Mouse (Mus musculus): ENCODE measurements at regions not wholly inside any gene's neighbourhood (a gene's known extent, or its start where the extent isn't known, plus 50 kb on each side); places are given as distances from the start of the nearest gene placed in this dataset.

DNA sequence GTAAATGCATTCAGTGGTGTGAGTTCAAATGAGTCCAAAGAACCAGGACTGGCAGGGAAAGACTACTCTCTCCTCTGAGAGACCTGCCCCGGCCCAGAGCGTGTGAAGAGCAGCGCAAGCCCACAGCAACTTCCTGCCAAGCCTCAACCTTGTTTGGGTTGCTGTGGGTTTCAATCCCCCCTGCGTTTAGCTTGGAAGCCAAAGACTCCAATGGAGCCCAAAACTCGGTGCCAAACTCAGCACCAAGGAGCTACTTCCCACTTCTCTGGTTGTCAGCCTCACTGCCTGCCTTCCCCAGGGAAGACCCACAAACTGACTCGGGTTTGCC lies 354.7 kb upstream of the Nfe2l3 start:
- TF ChIP-seq CTCF (IDR thresholded peaks at IDR 0.05), result no peak
- DNase-seq, result no peak
- 0 out of 2 replicates have a peak overlapping the region, but pooled peaks have one; percentile 10 for H3K27ac ChIP-seq
- H3K4me3 ChIP-seq, result no peak overlapping the region
- intact Hi-C loops (cut with DNase I), result no loop called here

DNA sequence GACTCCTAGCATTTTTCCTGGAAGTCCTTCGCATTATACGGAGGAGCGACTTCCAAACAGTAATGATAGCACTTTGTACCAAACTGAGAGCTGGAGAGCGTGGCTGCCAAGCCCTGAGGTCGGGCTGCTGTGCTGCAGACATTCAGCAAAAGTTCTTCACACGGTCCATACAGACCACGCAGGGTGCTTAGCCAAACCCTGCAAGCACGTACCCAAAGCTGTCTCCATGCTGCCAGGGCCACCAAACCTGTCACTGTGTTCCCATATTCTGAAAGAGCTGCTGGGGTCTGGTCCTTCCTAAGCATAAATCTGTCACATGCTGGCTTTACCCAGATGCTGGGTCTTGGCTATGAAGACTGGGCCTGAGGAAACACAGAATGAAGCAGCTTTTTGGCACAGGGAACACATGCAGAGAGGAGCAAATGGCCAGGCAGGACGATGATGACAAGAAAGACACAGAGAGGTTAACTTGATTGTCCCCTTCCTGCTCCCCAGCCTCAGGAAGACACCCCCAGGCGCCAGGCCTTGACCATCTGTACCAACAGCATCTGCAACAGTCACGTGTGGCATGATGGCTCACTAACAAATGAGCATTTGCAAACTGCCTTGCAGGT lies 354.0 kb upstream of the Nfe2l3 start:
- no peak for TF ChIP-seq CTCF (IDR thresholded peaks at IDR 0.05)
- H3K27ac ChIP-seq, result peak overlapping the region; percentile 10; the same call in 1 of the 2 replicates
- peak; percentile 38 for DNase-seq

DNA sequence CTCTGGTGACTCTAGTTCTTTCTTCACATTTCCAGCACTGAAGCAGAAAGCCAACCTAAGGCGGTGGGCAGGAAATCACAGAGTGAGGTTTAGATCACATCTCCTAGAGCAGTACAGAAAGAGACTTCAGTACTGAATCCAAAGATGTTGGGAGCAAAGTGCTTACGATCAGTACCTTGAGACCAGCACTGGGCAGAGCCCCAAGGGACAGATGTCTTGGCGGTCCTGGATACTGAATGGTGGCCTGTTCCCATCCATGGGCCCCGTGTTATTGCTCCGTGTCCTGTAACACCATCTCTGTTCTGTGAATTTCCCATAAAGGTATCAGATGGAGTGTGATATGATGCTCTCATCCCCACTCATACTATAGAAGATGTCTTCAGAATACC lies 353.5 kb upstream of the Nfe2l3 start:
- Histone ChIP-seq H3K4me3 (no peak overlapping the region), H3K27ac (peak overlapping the region; percentile 10; the same call in 1 of the 2 replicates)
- intact Hi-C loops (cut with DNase I), result no loop called here
- no peak for DNase-seq
- TF ChIP-seq CTCF (IDR thresholded peaks at IDR 0.05), result no peak

More for the DNA sequence above, 354.0 kb upstream of the Nfe2l3 start:
- no peak overlapping the region for H3K4me3 ChIP-seq
- intact Hi-C loops (cut with DNase I), result no loop called here

DNA sequence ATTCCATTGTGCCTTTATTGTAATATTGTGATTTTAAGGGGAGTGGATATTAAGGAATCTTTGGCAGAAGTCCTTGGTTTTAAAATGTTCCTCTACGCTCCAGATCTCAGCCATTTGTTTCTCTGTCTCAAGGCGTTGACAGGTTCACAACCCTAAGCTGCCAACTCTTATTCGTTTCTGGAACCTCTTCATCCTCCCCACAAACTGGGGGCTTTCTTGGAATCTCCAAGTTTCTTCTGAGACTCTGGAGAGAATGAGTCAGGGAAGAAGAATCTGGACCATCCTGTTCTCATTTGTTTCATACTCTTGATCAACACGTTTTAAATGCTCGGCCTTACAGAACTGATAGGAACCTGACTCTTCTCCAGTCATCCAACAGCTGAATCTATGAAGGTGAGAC lies 351.4 kb upstream of the Nfe2l3 start:
- intact Hi-C loops (cut with DNase I), result no loop called here
- no peak for DNase-seq
- TF ChIP-seq CTCF (IDR thresholded peaks at IDR 0.05), result no peak
- Histone ChIP-seq H3K27ac (peak overlapping the region; percentile 44), H3K4me3 (no peak overlapping the region)

DNA sequence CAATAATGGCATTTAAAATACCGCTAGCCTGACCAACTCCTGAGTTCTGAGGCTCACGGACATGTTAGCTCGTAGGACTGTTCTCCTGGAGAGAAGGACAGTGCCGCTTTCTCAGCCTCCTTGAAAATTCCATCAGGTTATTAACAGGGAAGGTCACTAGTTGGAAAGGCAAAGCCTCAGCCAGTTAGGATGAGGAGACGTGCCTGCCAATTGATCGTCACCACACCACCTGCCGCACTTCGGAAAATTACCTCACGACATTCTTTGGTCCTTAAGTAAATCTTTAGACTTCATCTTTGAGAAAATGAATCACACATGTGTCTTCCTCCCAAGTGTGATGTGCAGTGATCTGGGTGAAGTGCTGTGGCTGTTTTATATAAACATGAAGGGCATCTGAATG lies 347.8 kb upstream of the Nfe2l3 start:
- Histone ChIP-seq H3K4me3 (no peak overlapping the region), H3K27ac (no peak overlapping the region)
- no peak for DNase-seq
- intact Hi-C loops (cut with DNase I), result no loop called here
- no peak for TF ChIP-seq CTCF (IDR thresholded peaks at IDR 0.05)

DNA sequence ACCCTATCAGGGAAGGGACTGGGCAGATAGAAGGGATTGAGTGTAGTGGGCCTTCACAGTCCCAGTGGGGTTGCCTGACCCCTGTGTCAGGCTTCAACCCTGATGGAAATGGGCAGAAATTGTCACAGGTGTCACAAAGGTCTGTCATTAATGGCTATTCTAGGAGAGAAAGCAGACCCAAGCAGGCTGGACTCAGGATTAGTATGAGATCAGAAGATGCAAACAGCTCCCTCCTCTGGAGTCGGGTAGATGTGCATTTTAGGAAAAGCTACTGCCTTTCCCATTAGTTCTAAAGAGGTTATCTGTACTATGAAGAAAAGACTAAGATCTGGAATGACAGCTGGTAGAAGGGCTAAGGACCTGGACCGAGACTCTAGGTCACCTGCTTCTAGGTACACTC lies 346.9 kb upstream of the Nfe2l3 start:
- H3K4me3 ChIP-seq, result no peak overlapping the region
- no peak for DNase-seq
- intact Hi-C loops (cut with DNase I), result no loop called here
- no peak overlapping the region; the same call in 1 of the 2 replicates for H3K27ac ChIP-seq
- peak; percentile 35 for TF ChIP-seq CTCF (IDR thresholded peaks at IDR 0.05)

DNA sequence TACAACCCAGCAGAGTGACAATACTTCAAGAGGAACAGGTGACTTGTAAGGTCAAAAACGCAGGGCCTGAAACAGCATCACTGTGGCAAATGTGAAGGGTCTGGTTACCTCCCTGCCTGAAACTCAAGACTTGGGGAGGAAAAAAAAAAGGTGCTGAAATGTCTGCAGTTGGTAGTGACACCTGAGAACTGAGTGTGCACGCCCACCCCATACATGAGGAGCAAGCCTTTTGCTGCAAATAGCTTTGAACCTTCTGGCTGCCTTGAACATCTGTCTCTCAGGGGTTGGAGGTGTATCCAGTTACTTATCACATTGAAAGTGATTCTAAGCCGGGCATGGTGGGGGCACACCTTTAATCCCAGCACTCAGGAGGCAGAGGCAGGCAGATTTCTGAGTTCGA lies 346.1 kb upstream of the Nfe2l3 start:
- intact Hi-C loops (cut with DNase I), result no loop called here
- no peak for DNase-seq
- no peak overlapping the region for H3K27ac ChIP-seq
- H3K4me3 ChIP-seq, result no peak overlapping the region
- TF ChIP-seq CTCF (IDR thresholded peaks at IDR 0.05), result no peak

DNA sequence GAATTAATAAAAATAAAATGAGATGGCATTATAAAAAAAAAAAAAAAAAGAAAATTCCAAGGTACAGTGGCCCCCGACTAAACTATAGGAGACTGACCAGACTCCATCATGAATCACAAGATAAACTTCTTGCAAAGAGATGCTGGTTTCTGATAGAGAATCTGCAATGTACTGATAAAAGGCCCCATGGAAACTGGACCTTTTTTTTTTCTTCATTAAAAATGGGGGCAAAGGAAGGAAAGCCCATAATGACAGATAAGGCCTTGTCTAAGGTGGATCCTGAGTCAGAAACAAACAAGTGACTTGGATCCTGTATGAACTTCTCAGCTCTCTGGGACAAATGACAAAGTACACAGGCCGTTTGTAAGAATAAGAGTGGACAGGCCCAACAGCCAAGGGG lies 344.7 kb upstream of the Nfe2l3 start:
- no peak for DNase-seq
- Histone ChIP-seq H3K4me3 (no peak overlapping the region), H3K27ac (no peak overlapping the region)
- no peak for TF ChIP-seq CTCF (IDR thresholded peaks at IDR 0.05)
- intact Hi-C loops (cut with DNase I), result no loop called here

DNA sequence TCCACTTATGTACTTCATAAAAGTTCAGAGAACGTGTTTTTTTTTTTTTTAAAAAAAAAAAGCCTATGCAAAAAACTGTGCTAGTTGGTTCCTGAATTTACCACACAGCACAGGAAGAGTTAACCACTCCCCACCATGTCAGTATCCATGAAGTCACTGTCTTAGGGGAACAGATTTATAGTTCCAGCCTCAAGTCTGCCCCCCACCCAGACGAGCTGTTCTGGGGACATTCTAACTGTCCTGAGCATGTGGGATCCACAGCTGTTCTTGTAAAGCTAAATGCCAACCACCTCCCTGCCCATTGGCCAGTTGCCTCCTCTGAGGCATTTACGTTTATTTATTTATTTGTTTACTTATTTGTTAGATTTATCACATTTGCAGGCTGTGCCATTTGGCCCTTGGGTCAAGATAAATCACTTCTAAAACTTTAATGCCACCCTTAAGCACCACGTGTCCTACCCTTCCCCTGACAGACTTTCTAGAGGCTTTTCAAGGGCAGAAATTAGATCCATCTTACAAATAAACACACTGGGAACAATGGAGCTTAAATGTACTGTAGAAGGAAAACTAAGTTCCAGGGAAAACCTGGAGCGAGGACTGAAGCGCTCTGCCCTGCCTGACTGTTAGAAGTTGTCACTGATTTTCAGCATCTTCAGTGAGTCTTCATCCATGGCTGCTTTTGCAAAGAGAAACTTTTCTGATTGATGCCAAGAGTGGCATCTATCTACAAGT lies 343.7 kb upstream of the Nfe2l3 start:
- intact Hi-C loops (cut with DNase I), result no loop called here
- no peak for DNase-seq
- no peak for TF ChIP-seq CTCF (IDR thresholded peaks at IDR 0.05)
- Histone ChIP-seq H3K27ac (no peak overlapping the region), H3K4me3 (no peak overlapping the region)

DNA sequence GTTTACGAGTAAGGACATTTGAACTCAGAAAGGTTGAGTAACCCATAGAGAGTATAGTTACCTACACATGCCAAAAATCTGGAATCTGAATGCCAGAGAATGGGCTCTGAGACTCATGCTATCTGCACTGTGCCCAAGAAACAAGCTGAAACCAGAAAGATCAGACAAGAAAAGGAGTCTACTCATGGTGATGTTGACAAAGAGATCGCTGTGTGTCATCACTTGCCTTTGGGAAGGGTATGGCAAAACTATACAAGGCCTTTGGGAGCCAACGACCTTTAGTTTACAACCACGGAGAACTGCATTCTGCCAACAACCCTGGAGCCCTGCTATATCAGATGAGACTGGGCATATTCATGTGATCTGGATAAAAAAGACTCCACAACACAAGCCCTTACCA lies 339.3 kb upstream of the Nfe2l3 start:
- no peak for DNase-seq
- intact Hi-C loops (cut with DNase I), result no loop called here
- Histone ChIP-seq H3K27ac (no peak overlapping the region), H3K4me3 (no peak overlapping the region)
- TF ChIP-seq CTCF (IDR thresholded peaks at IDR 0.05), result no peak

DNA sequence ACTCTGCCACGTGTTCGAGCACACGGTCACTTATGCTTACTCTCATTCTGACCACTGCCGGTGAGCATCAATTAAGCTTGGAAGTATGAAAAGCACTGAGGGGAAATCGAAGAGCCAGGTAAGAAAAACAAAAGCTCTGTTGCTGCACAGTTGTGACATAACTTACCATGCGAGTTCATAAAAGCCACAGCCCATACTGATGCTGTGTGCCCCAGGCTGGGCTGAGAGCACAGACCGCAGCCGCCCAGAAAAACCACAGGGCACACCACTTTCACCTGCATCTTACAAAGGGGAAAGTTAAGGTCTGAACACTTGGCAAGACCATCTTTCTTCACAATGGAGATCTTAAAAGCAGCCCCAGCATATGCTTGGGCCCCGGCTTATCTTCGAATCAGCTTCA lies 338.2 kb upstream of the Nfe2l3 start:
- no peak for DNase-seq
- Histone ChIP-seq H3K4me3 (no peak overlapping the region), H3K27ac (no peak overlapping the region)
- no peak for TF ChIP-seq CTCF (IDR thresholded peaks at IDR 0.05)
- intact Hi-C loops (cut with DNase I), result no loop called here

DNA sequence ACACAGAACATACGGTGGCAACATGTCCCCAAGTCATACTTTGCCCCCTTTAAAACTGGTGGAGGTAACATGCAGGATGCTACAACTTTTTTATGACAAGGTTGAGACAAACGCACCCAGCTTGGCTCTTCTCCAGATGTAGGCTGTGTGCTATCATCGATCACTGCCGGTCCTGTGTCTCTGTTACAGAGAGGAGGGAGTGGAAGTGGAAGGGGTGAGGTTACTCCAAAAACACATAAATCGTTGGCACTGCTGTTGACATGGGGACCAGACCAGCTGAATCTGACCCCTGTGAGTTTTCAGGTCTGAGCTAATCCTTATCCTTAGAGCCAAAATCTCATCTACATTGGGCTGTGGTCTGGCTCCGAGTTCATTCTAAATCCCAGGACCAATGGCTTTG lies 335.0 kb upstream of the Nfe2l3 start:
- Histone ChIP-seq H3K27ac (no peak overlapping the region), H3K4me3 (no peak overlapping the region)
- no peak for TF ChIP-seq CTCF (IDR thresholded peaks at IDR 0.05)
- DNase-seq, result no peak
- intact Hi-C loops (cut with DNase I), result no loop called here

DNA sequence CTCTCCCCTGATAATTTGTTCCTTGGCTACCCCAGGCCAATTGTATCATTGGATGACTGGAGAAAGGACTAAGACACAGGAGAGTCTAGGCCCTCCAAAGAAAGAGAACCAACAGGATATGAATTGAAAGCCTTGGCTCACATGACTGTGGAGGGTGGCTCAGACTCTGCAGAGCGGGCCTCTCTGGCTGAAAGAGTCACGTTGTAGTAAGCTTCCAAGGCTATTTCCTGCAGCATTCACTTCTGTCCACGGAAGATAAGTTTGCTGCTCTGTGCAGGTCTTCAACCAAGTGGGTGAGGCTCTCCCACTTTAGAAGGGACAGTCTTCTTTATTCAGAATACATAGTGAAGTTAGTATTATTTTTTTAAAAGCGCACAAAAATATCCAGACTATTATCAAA lies 332.1 kb upstream of the Nfe2l3 start:
- no peak for TF ChIP-seq CTCF (IDR thresholded peaks at IDR 0.05)
- H3K4me3 ChIP-seq, result no peak overlapping the region
- H3K27ac ChIP-seq, result no peak overlapping the region
- intact Hi-C loops (cut with DNase I), result no loop called here
- no peak for DNase-seq

DNA sequence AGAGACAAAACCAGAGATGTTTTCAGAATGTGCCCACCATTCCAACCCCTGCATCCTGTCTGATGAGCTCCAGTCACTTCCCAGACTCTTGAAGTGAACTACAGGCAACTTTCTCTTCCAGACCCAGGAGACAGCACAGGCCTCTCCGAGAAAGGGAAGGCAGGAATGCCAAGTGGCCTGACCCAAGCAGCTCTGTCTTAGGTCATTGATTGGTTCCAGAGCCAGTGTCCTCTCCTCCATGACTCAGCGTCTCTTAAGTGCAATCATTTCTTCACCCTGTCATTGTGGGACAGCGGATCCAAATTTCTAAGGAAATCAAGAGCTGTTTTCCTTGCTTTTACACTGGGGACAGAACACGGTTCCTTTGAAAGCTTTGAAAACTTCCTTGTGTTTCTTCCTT lies 329.2 kb upstream of the Nfe2l3 start:
- peak overlapping the region; percentile 81 for H3K27ac ChIP-seq
- peak; percentile 40 for DNase-seq

More for the DNA sequence above, 329.2 kb upstream of the Nfe2l3 start:
- no peak overlapping the region for H3K4me3 ChIP-seq
- no peak for TF ChIP-seq CTCF (IDR thresholded peaks at IDR 0.05)
- intact Hi-C loops (cut with DNase I), result no loop called here

All from gastrocnemius, adult 2 months (tissue).